Mouse (Mus musculus) lung, postnatal 14 days (tissue): Measurements from ENCODE around the gene Ap1b1.

Experiments used
- DNase-seq: peaks from one replicate; pipeline ENCODE4 v3.0.0; 2021

The Ap1b1 gene

DNA sequence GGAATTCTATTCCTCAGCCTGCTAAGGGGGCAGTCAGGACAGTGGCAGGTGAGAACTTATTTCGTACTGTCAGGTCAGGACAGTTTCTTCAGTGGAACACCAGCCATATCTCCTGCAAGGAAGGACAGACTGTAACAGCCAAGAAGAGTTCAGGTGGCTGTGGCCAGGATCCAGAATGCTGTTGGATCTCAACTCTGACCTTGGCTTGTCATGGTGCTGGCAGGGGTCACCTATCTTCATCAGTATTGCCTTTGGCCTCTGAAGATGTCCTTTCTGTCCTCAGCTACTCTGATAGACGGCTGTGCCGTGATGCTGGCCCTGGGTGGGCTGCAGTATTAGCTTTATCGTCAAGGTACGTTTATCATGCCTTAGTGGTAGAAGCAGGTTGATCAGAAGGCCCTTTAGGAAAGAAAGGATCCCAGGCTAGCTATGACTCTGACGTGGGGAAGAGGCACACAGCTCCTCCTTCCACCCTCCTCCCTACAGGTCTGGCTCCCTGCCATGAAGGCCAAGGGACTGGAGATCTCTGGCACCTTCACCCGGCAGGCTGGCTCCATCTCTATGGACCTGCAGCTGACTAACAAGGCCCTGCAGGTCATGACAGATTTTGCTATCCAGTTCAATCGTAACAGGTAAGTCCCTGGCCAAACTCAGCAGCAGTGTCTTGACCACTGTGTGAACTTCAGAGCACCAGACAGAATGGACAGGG, 50.7 kb downstream of the Ap1b1 start:
- DNase-seq: no peak

DNA sequence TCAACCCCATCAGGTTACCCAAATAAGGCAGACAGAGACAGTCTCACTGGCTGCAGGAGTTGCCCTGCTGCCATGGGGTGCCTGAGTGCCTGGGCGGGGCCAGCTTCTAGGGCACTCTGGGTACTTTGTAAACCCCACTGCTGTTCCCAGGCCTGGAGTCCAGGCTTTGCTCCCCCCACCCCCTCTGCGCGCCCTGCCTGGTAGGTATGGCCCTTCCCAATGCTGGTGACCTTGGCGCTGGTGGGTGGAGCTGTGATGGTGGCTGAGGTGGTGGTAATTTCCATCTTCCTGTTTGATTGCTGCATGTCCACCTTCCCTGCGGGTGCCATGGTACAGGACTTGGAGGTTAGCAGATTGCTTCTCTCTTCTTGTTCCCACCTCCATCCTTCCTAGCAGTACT, 54.0 kb downstream of the Ap1b1 start:
- DNase-seq: no peak

DNA sequence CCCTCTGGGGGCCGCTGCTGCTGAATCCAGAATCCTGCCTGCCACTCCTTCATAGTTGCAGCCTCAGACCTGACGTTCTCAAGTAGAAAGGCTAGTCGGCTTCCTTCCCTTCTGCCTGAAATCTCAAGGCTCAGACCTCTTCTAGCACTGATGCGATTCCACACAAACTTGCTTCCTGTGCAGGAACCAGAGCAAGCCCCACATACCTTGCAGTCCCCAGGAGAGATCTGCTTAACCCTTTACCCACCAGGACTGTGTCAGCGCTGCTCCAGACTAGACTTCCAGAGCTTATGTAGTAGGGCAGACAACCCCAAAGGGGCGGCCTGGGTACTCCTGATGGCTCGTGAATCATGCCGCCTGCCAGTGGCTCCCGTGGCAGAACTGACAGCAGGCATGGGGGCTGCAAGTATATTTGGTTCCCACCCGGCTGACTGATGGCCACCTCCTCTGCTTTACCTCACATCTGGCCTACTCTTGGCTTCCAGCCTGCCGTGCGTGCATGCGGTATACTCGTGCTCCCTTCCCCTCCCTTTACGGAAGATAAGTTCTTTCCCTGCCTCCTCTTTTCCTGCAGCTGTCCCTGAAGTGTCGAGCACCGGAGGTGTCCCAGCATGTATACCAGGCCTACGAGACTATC, 54.6 kb downstream of the Ap1b1 start:
- no peak for DNase-seq

DNA sequence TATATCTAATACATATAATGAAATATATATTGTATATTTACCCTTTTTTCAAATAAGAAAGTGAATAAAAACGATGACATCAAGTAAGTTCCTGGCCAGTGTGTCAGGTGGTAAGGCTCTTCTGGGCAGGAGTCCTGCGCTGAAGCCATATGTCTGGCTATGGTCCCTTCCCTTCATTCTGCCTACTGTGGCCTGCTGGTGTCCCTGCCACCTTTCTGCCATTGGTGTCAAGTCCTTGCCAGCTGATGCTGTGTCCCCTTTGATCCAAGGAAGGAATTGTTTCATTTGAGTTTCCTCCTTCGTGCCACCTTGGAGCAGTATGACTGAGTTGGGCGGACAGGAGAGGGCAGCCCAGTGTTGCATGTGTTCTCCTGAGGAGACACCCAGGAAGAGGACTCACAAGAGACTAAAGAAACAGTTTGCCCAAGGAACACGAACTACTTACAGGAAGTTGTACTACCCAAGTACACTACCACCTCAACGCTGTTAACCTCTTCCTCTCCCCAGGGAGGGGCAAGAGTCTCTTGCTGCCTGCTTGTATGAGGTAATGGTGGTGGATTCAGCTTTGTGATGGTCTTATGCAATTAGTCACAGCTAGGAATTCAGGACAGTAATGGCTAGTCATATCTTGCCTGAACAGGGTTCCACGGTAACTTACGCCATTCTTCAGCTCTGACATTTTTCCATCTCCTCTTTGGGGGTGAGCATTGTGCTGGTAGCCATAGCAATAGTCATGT, 56.2 kb downstream of the Ap1b1 start:
- DNase-seq: no peak

DNA sequence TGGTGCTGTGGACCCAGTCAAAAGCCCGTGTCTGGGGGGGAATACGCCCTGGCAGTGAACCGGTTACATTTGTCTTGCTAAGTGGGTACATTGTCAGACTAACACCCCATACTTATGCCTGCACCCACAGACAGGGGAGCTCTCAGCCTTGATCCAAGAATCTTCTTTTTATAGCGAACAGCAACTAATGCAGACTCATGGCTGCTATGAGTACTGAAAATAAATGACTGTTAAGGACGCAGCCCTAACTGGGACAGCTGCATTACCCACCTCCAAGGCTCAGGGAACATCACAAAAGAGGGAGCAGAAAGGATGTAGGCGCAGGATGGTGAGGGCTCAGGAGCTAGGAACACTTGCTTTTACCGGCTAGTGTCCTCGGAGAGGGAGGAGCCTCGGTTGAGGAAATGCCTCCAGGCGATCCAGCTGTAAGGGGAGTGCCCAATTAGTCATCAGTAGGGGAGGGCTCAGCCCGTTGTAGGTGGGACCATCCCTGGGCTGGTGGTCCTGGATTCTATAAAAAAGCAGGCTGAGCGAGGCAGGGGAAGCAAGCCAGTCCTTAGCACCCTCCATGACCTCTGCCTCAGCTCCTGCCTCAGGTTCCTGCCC, 59.8 kb downstream of the Ap1b1 start:
- no peak for DNase-seq

DNA sequence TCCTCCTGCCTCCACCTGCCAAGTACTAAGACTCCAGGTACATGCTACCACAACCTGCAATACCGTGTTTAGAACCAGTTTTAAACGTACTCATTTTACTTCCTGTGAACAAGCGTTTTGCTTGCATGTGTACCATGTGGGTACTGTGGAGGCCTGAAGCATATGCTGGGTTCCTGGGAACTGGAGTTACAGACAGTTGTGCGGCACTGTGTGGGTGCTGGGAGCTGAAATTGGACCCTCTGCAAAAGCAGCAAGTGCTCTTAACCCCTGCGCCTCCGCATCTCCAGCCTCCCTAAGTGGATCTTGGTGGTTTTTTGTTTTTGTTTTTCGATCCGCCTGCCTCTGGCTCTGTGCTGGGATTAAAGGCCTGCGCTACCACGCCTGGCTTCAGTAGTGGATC, 65.0 kb downstream of the Ap1b1 start:
- DNase-seq: no peak

DNA sequence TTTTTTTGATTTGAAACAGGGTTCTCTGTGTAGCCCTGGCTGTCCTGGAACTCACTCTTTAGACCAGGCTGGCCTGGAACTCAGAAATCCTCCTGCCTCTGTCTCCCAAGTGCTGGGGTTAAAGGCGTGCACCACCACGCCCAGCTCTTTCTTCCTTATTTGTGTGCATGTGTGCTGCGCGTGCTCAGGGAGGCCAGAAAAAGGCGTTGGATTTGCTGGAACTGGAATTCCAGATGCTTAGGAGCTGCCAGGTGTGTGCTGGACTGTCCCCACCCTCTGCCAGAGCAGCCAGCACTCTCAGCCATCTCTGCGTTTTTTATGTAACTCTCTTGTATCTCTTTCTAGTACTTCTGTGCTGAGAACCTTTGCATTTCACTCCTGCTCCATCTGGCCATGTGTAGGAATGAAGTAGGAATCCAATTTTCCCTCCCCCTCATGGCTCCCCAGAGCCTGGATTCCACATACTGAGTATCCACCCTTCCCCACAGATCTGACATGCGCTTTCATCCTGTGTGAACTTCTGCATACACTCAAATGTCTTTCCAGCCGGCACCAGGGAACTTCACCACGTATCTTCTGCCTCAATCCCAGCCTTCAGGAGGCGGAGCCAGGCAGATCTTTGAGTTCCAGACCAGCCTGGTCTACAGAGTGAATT, 65.7 kb downstream of the Ap1b1 start:
- no peak for DNase-seq

DNA sequence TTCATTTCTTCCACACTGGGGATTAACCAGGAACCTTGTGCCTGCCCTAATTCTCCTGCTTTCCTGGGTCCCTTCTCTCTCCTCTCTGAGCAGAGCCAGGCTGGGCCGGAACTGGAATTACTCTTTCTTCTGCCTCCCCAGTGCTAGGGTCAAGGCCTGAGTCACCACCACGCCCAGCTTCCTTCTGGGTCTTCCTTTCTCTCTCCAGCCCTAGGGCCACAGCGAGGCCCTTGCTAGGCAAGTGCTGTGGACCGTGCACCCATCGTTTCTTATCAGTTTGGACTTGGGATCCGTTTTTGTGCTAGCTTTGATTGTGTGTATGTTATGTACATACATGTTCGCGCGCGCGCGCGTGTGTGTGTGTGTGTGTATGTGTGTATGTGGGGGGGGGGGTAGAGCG, 67.5 kb downstream of the Ap1b1 start:
- no peak for DNase-seq

DNA sequence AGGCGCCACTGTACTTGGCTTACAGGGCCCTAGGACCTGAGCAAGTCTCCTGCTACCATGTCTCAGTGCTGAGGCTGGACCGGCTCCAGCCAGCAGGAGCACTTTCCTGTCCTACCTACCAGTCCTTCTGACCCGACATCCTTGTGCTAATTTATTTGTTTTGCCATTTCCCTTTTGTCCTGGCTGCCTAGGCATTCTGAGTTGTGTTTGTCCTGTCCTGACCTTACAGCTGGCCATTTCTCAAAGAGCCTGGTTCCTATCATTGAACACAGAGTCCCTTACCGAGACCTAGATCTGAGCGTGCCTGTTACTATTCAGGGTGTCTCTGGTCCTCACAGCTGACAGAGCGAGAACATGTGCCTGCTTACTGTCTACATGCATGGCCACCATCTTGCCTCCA, 68.2 kb downstream of the Ap1b1 start:
- DNase-seq: no peak

DNA sequence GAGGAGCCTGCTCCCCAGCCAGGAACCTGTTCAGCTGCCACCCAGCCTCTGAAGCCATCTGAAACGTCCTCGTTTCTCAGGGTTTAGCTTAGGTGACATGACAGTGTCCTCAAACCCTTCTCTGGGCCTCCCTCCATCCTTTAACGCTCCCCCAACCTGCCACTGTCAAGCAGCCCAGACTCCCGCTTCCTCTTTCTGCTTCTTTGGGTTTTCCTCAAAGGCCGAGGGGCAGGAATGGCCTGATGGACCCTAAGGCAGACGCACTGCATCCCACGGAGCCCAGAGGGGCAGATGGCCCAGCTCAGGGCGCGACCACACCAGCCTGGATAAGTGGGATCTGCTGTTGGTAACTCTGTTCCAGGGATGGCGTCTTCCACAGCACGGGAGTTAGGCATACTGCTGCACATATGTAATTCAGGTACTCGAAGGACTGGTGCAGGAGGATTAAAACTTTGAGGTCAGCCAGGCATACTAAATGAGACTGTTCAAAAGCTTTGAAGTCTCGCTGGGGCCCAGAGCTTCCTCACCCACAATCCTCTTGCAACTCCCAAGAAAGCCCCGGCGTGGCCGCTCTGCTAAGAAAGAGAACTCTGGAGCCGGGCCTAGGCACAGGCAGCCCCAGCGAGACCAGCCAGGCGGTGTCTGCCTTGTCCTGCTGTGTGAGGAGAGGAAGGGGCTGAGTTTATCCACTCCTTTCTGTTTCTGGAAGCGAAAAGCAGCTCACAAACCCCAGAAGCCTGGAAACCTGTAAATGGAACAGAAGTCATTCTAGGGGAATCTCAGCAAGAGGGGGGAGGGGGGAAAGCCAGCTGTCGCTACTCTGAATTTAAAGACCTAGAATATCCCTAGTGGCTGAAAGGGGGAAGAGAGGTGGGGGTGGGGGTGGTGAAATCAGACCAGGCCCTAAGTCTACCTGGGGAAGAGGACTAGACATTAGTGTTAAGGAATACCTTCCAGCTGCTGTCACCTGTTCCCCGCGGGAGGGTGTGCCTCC, 69.6 kb downstream of the Ap1b1 start:
- DNase-seq: no peak

DNA sequence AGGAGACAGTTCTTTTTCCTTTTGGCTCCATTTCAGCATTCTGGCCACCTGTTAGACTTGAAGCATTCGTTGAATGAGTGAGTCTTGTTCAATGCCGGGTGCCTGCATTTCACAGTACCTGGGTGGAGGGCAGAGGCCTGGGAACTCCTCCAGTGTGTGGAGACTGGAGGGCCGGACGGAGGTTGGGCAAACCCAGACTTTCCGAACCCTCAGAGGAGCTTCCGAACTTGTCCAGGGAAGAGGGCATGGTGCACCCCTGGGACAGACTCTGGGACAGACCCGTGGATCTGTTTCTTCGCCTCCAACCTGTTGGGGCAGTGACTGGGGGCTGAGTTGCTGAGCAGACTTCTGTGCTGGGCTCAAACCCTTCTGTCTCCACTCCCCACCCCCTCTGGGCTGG, 70.4 kb downstream of the Ap1b1 start:
- DNase-seq: no peak

DNA sequence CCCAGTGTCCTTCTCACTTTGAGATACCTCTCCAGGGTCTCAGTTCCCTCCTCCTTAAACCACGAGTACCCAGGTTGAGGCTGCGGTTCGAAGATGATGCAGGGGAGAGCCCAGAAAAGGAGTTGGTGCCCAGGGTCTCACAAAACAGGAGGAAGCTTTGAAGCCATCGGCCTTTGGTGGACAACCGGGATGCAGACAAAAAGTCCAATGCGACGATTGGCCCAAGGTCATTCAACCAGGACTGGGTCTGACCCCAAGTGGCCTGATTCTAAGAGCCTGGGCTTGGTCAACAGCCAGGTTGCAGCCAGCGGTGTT, 70.9 kb downstream of the Ap1b1 start:
- no peak for DNase-seq

DNA sequence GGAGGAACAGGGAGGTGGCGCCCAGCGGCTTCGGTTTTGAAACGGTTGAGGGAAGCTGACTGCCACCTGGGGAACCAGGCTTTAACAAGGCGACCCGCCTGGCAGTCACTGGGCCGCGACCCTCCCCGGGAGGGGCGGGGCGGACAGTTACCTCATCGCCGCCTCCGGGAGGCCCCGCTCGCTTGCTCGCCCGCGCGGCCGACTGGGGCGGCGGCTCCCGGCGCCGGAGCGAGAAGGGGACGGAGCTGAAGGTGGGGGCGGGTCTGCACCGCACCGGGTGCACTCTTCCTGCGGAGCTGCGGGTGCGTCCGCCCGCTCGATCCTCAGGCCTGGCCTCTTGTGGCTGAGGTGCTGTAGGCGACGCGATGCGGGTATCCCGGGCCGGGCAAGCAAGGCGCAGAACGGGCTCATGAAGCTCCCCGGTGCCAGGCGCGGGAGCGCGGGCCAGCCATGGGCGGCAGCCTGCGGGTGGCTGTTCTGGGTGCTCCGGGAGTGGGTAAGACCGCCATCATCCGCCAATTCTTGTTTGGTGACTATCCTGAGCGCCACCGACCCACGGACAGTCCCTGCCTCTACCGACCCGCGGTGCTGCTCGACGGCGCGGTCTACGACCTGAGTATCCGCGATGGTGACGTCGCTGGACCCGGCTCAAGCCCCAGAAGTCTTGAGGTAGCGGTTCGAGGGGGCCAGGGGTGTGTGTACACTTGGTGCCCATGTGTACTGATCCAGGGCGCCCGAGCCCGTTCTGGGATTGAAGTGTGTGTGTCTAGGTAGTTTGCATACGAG, 71.4 kb downstream of the Ap1b1 start, which contains the start of gene Rasl10a:
TSS of gene Rasl10a (plus strand) at position 273 of the 786 bp plus-strand sequence.
- peak; percentile 51 for DNase-seq

DNA sequence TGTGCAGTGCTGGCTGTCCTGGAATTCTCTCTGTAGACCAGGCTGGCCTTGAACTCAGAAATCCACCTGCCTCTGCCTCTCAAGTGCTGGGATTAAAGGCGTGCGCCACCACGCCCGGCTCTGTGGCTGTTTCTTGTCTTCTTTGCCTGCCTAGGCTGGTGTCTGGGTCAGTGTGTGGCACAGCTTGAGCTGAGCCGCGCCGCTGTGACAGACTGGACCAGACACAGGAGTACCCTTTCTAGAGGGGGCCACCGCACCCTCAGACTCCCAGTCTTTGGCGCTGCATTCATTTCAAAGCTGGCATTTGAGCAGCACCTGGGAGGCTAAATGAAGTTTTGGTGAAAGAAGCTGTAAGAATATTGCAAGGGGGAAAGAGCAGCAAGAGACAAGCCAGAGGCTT, 72.2 kb downstream of the Ap1b1 start:
- DNase-seq: no peak

DNA sequence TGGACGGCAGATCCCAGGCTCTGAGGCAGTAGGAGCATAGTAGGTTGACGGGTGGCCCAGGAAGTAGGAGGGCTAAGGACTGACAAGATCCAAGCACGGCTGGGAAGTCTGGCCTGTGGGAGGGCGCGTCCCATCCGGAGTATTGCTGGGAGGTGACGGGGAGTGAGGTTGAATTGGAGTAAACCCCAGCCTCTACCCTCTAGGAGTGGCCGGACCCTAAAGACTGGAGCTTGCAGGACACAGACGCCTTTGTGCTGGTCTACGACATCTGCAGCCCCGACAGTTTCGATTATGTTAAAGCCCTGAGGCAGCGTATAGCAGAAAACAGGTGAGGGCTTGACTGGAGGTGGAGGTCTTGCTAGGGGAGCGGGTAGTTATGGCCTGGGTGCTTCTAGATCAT, 72.6 kb downstream of the Ap1b1 start:
- no peak for DNase-seq

DNA sequence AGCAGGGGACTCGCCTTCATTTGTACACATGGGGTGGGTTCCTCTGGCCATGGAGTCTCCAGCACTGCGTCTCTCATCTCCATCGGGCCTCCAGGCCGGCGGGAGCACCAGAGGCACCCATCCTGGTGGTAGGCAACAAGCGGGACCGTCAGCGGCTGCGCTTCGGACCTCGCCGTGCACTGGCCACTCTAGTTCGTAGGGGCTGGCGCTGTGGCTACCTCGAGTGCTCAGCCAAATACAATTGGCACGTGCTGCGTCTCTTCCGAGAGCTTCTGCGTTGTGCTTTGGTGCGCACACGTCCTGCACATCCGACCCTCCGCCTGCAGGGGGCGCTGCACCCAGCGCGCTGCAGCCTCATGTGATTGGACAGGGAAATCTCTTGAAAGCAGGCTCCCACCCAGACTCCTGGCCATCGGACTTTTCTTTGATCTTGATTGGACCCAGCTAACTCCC, 73.1 kb downstream of the Ap1b1 start:
- DNase-seq: peak; percentile 35

DNA sequence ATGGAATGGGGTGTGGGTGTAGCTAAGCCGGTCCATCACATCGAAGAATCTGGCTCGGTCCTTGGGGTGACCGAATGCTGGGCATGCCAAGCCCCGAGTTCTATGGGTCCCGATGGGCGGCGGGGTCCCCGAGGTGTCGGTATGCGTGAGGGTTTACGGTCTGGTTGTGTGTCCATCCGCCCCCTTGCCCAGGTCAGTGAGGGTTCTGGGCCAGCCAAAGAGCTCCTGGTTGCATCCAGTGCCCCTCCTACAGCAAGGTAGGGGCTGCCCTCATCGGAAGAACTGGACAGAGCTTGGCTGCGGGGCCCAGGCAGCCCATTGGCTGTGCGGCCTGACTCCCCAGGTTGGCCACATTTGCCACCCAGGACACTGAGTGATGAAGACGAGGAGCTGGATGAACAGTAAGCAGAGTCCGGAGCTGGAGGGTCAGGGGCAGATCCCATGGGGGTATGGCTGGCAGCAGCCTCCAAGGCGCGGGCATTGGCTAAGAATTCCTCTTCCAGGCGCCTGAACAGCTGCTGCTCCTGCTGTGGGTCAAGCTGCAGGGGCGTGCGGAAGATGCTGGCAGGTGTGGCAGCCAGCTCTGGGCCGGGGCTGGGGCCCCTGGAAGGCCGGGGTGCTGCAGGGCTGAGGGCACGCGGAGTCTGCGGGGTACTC, 74.3 kb downstream of the Ap1b1 start:
- no peak for DNase-seq

DNA sequence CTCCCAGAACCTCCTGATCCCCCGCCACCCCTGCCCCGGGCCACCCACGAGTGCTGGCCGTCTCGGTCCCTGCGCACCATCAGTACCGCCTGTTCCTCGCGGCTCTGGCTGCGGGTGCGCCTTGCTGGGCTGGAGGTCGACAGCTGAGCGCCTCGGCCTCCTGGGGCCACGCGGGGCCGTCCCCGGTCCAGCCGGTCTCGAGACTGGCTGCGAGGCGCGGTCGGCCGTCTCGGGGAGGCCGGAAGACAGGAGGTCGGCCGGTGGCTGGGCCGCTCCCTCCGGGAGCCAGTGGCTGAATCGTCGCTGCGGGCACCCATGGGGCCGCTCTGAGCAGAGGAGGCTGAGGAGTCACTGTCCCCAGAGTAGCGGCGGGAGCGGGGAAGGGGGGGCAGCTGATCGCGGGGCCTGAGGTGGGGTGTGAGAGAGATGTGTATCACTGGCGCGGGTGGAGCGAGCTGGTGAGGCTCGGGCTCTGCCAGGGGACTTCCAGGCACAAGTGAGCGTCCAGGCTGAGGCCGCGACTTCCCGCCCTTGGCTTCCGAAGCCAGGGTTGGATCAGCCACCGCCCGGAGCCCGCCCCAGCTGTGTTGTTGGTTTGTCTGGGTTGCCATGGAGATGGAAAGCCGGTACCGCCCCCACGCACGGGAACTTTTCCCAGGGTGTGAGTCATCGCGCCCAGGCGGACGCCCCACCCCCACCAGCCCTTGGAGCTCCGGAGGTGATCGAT, 75.0 kb downstream of the Ap1b1 start:
- peak; percentile 95 for DNase-seq

DNA sequence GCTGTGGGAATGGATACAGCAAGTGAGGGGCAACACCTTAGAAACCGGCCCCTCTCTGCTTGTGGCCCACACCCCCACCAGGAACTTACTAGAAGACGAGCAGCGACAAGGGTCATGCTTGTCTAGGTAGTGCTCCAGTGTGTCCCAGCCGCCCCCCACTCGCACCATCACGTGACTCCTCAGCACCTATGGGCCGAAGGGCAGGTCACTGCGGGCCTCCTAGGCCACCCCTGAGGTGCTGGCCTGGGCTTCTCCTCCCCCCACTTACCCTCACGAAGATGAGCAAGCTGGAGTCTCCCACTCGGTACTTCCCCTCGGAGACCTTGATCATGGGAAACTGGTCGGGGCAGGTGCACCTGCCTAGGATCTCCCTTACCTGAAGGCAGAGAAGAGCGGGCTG, 75.7 kb downstream of the Ap1b1 start:
- no peak for DNase-seq
